Mouse (Mus musculus) spleen, adult 2 months (tissue): Measurements from ENCODE around the gene Abhd6.

Experiments
- CTCF ChIP-seq: fragments of 200-500 bp; IDR thresholded peaks from 2 replicates; pipeline ENCODE4 v1.5.1; 2011; ENCODE audit warnings: mild to moderate bottlenecking, inconsistent platforms; ENCODE audit not compliant: insufficient read depth, insufficient read length, insufficient replicate concordance; ENCODE audit errors: extremely low read depth
- POLR2A ChIP-seq: fragments of 200-500 bp; IDR thresholded peaks from 2 replicates; pipeline ENCODE4 v1.6.1; 2011; ENCODE audit warnings: low read depth, low read length, inconsistent platforms

DNA sequence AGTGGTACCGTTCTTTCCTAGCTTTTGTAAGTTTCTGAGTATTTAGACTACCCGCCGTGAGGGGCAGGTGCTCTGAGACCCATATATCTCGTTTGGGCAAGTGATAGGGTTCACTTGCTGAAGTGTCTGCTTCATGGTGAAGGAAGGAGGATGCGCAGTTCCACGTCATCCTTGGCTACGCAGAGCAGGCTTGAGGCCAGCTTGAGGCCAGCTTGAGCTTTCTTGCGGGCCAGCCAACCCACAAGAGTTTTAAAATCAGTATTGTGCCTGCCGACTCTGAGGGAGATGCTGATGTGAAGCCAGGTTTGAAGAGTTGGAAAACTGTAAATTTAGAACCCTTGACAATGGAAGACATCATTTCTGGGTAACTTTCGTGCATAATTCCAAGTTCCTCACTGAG, 5.2 kb downstream of the Abhd6 start:
- TF ChIP-seq CTCF, result no peak
- no peak for TF ChIP-seq POLR2A
